Mouse (Mus musculus): ENCODE measurements at regions not wholly inside any gene's neighbourhood (a gene's known extent, or its start where the extent isn't known, plus 50 kb on each side); places are given as distances from the start of the nearest gene placed in this dataset.

- ATAC-seq (ENCODE audit: insufficient read depth) = no peak
- no peak overlapping the region for H3K9ac ChIP-seq
- WGBS = 17% methylated on average over 2 of the region's 2 CpGs
Measured at GRCm38 (mm10) chr14:39532689-39533088, 59.8 kb upstream of the Nrg3 start.

More at GRCm38 (mm10) chr14:39532689-39533088, 59.8 kb upstream of the Nrg3 start:
- DNase-seq = peak; percentile 71
- Histone ChIP-seq H3K4me1 (ENCODE audit: insufficient read depth) (no peaks in the 10 kb centered on the region), H3K27ac (ENCODE audit: low read depth) (no peak overlapping the region), H3K4me2 (no peak overlapping the region), H3K4me3 (ENCODE audit: low read depth, low read length) (no peak overlapping the region), H3K36me3 (ENCODE audit: insufficient read depth) (no peaks in the 10 kb centered on the region), H3K27me3 (ENCODE audit: insufficient read depth, low read length) (no peaks in the 10 kb centered on the region), H3K9me3 (ENCODE audit: low read depth, low read length) (no peaks in the 10 kb centered on the region)
- TF ChIP-seq CTCF (IDR thresholded peaks at IDR 0.05; ENCODE audit: low read depth) = peak; percentile 79

Data from lung, embryonic 14.5 days (tissue).